Mouse (Mus musculus): ENCODE data around the gene Zfp385c. TPM values are rescaled to one million over a fixed set of nuclear protein-coding genes. Genes with fewer than 3 reads are reported as not detected.

Zfp385c gene
- polyA plus RNA-seq, 1 experiment from 2014 or later: 0.26 TPM

- Histone ChIP-seq H3K4me1 (replicated peaks; ENCODE audit: control insufficient read depth, insufficient read depth, low read length) (peaks cover 26% of the 10 kb centered on the region), H3K4me2 (ENCODE audit: low read depth, low read length) (peak within 1 kb of the TSS; percentile 82), H3K9ac (ENCODE audit: low read length) (peak within 1 kb of the TSS; percentile 97), H3K27me3 (ENCODE audit: control insufficient read depth, insufficient read depth, low read depth, low read length) (no peaks in the 10 kb centered on the region), H3K27ac (ENCODE audit: low read length) (peak within 1 kb of the TSS; percentile 85), H3K4me3 (ENCODE audit: low read length) (peak within 1 kb of the TSS; percentile 98), H3K36me3 (ENCODE audit: control insufficient read depth, insufficient read depth, low read length) (peaks cover 22% of the 10 kb centered on the region), H3K9me3 (ENCODE audit: control insufficient read depth, low read length) (no peaks in the 10 kb centered on the region)
- under 1% methylated on average over 44 of the region's 48 CpGs for WGBS
- ATAC-seq (ENCODE audit: low read depth): peak; percentile 91
Observed at GRCm38 (mm10) chr11:100711783-100712615, 19.7 kb upstream of the Zfp385c start, which contains the start of gene Kat2a. Kat2a (minus strand) TSS chr11:100712465.

GRCm38 (mm10) chr11:100710977-100711376 lies 18.7 kb upstream of the Zfp385c start:
- H3K4me3 ChIP-seq (ENCODE audit: low read length): no peak overlapping the region
- H3K4me2 ChIP-seq (ENCODE audit: low read depth, low read length): peak overlapping the region; percentile 82
- 73% methylated on average over 4 of the region's 4 CpGs for WGBS
- peaks cover 26% of the 10 kb centered on the region for H3K36me3 ChIP-seq (ENCODE audit: control insufficient read depth, insufficient read depth, low read length)
- H3K4me1 ChIP-seq (replicated peaks; ENCODE audit: control insufficient read depth, insufficient read depth, low read length): peaks cover 26% of the 10 kb centered on the region
- H3K27ac ChIP-seq (ENCODE audit: low read length): no peak overlapping the region
- no peaks in the 10 kb centered on the region for H3K9me3 ChIP-seq (ENCODE audit: control insufficient read depth, low read length)
- no peaks in the 10 kb centered on the region for H3K27me3 ChIP-seq (ENCODE audit: control insufficient read depth, insufficient read depth, low read depth, low read length)
- no peak overlapping the region for H3K9ac ChIP-seq (ENCODE audit: low read length)
- no peak for ATAC-seq (ENCODE audit: low read depth)

- no peak for ATAC-seq (ENCODE audit: low read depth)
- Histone ChIP-seq H3K4me1 (replicated peaks; ENCODE audit: control insufficient read depth, insufficient read depth, low read length) (peaks cover 26% of the 10 kb centered on the region), H3K4me3 (ENCODE audit: low read length) (no peak overlapping the region), H3K27me3 (ENCODE audit: control insufficient read depth, insufficient read depth, low read depth, low read length) (no peaks in the 10 kb centered on the region), H3K4me2 (ENCODE audit: low read depth, low read length) (no peak overlapping the region), H3K9me3 (ENCODE audit: control insufficient read depth, low read length) (no peaks in the 10 kb centered on the region), H3K36me3 (ENCODE audit: control insufficient read depth, insufficient read depth, low read length) (peaks cover 25% of the 10 kb centered on the region), H3K27ac (ENCODE audit: low read length) (no peak overlapping the region), H3K9ac (ENCODE audit: low read length) (no peak overlapping the region)
- WGBS: 91% methylated on average over 15 of the region's 15 CpGs
Observed at GRCm38 (mm10) chr11:100710528-100710927, 18.3 kb upstream of the Zfp385c start.

- peaks cover 23% of the 10 kb centered on the region for H3K36me3 ChIP-seq (ENCODE audit: control insufficient read depth, insufficient read depth, low read length)
- peaks cover 26% of the 10 kb centered on the region for H3K4me1 ChIP-seq (replicated peaks; ENCODE audit: control insufficient read depth, insufficient read depth, low read length)
- H3K4me2 ChIP-seq (ENCODE audit: low read depth, low read length): no peak overlapping the region
- no peak overlapping the region for H3K27ac ChIP-seq (ENCODE audit: low read length)
- no peaks in the 10 kb centered on the region for H3K9me3 ChIP-seq (ENCODE audit: control insufficient read depth, low read length)
- no peak for ATAC-seq (ENCODE audit: low read depth)
- H3K27me3 ChIP-seq (ENCODE audit: control insufficient read depth, insufficient read depth, low read depth, low read length): no peaks in the 10 kb centered on the region
- no peak overlapping the region for H3K9ac ChIP-seq (ENCODE audit: low read length)
- WGBS: 94% methylated on average over 9 of the region's 9 CpGs
- H3K4me3 ChIP-seq (ENCODE audit: low read length): no peak overlapping the region
Observed at GRCm38 (mm10) chr11:100709201-100709810, 17.1 kb upstream of the Zfp385c start.

- Histone ChIP-seq H3K4me2 (ENCODE audit: low read depth, low read length) (no peak overlapping the region), H3K27ac (ENCODE audit: low read length) (no peak overlapping the region), H3K9me3 (ENCODE audit: control insufficient read depth, low read length) (no peaks in the 10 kb centered on the region), H3K36me3 (ENCODE audit: control insufficient read depth, insufficient read depth, low read length) (peaks cover 23% of the 10 kb centered on the region), H3K9ac (ENCODE audit: low read length) (no peak overlapping the region), H3K4me3 (ENCODE audit: low read length) (no peak overlapping the region), H3K4me1 (replicated peaks; ENCODE audit: control insufficient read depth, insufficient read depth, low read length) (peaks cover 6% of the 10 kb centered on the region), H3K27me3 (ENCODE audit: control insufficient read depth, insufficient read depth, low read depth, low read length) (no peaks in the 10 kb centered on the region)
- no peak for ATAC-seq (ENCODE audit: low read depth)
- WGBS: 89% methylated on average over 23 of the region's 23 CpGs
Observed at GRCm38 (mm10) chr11:100705095-100705747, 13.0 kb upstream of the Zfp385c start.

GRCm38 (mm10) chr11:100703851-100704531 lies 11.7 kb upstream of the Zfp385c start, which contains the start of gene Dhx58:
Dhx58 (minus strand) TSS chr11:100704271.
- 57% methylated on average over 7 of the region's 7 CpGs for WGBS
- Histone ChIP-seq H3K27me3 (ENCODE audit: control insufficient read depth, insufficient read depth, low read depth, low read length) (no peaks in the 10 kb centered on the region), H3K9me3 (ENCODE audit: control insufficient read depth, low read length) (no peaks in the 10 kb centered on the region), H3K4me2 (ENCODE audit: low read depth, low read length) (no peak within 1 kb of the TSS), H3K36me3 (ENCODE audit: control insufficient read depth, insufficient read depth, low read length) (peaks cover 17% of the 10 kb centered on the region), H3K4me1 (replicated peaks; ENCODE audit: control insufficient read depth, insufficient read depth, low read length) (peaks cover 6% of the 10 kb centered on the region), H3K9ac (ENCODE audit: low read length) (peak within 1 kb of the TSS; percentile 23; the same call in 1 of the 2 replicates), H3K4me3 (ENCODE audit: low read length) (no peak within 1 kb of the TSS), H3K27ac (ENCODE audit: low read length) (no peak within 1 kb of the TSS)
- ATAC-seq (ENCODE audit: low read depth): no peak

- Histone ChIP-seq H3K4me3 (ENCODE audit: low read length) (no peak overlapping the region), H3K36me3 (ENCODE audit: control insufficient read depth, insufficient read depth, low read length) (peaks cover 17% of the 10 kb centered on the region), H3K4me1 (replicated peaks; ENCODE audit: control insufficient read depth, insufficient read depth, low read length) (peaks cover 6% of the 10 kb centered on the region), H3K4me2 (ENCODE audit: low read depth, low read length) (no peak overlapping the region), H3K27ac (ENCODE audit: low read length) (no peak overlapping the region), H3K9me3 (ENCODE audit: control insufficient read depth, low read length) (no peaks in the 10 kb centered on the region), H3K9ac (ENCODE audit: low read length) (no peak overlapping the region), H3K27me3 (ENCODE audit: control insufficient read depth, insufficient read depth, low read depth, low read length) (no peaks in the 10 kb centered on the region)
- no peak for ATAC-seq (ENCODE audit: low read depth)
- 58% methylated on average over 11 of the region's 11 CpGs for WGBS
Observed at GRCm38 (mm10) chr11:100703366-100703765, 11.1 kb upstream of the Zfp385c start.

GRCm38 (mm10) chr11:100702906-100703305 lies 10.7 kb upstream of the Zfp385c start:
- H3K4me3 ChIP-seq (ENCODE audit: low read length): peak overlapping the region; percentile 31
- 49% methylated on average over 7 of the region's 7 CpGs for WGBS
- H3K36me3 ChIP-seq (ENCODE audit: control insufficient read depth, insufficient read depth, low read length): peaks cover 14% of the 10 kb centered on the region
- H3K9ac ChIP-seq (ENCODE audit: low read length): no peak overlapping the region
- H3K4me2 ChIP-seq (ENCODE audit: low read depth, low read length): peak overlapping the region; percentile 55
- ATAC-seq (ENCODE audit: low read depth): no peak
- peaks cover 6% of the 10 kb centered on the region for H3K4me1 ChIP-seq (replicated peaks; ENCODE audit: control insufficient read depth, insufficient read depth, low read length)
- no peaks in the 10 kb centered on the region for H3K9me3 ChIP-seq (ENCODE audit: control insufficient read depth, low read length)
- H3K27me3 ChIP-seq (ENCODE audit: control insufficient read depth, insufficient read depth, low read depth, low read length): no peaks in the 10 kb centered on the region
- H3K27ac ChIP-seq (ENCODE audit: low read length): no peak overlapping the region
